Mouse (Mus musculus) mesoderm, embryonic 11.5 days (tissue): Measurements from ENCODE around the gene Camsap2.

ENCODE experiments used
- DNase-seq: peaks from one replicate; pipeline ENCODE4 v3.0.0-alpha.2; 2012; ENCODE audit warnings: low read depth, low spot score

Camsap2 gene

GRCm38 (mm10) chr1:136259543-136259892, 86.4 kb downstream of the Camsap2 start:
- DNase-seq, result no peak

- DNase-seq, result no peak
These were observed 87.4 kb downstream of the Camsap2 start for GRCm38 (mm10) chr1:136258495-136258894.

- DNase-seq, result no peak
These were observed 90.2 kb downstream of the Camsap2 start for GRCm38 (mm10) chr1:136255657-136256056.

GRCm38 (mm10) chr1:136255174-136255573, 90.7 kb downstream of the Camsap2 start:
- DNase-seq, result no peak

DNA sequence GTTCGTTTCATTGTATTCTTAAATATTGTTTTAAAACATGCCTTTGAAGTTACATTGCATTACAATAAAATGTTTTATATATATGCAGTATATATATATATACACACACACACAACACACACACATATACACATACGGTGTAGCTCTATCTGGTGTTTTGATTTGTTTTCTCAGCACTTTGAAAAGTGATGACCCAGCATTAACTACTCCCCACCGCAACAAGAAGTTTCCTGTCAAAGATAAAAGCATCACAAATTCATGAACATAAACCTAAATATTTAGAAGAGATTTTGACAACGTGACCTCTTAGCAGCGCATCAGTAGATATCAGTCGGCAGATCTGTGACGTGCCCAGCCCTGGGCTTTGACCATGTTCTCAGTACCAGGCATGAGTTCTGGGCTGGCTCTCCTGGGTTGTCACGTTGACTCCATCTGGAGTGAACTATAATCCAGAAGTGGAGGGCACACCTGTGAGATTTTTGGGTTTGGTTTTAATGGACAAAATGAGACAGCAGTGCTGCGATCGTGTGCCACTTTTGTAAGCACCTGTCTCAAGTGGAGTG, 91.3 kb downstream of the Camsap2 start:
- DNase-seq, result no peak

- no peak for DNase-seq
These were observed 92.4 kb downstream of the Camsap2 start for GRCm38 (mm10) chr1:136253472-136253871.

DNA sequence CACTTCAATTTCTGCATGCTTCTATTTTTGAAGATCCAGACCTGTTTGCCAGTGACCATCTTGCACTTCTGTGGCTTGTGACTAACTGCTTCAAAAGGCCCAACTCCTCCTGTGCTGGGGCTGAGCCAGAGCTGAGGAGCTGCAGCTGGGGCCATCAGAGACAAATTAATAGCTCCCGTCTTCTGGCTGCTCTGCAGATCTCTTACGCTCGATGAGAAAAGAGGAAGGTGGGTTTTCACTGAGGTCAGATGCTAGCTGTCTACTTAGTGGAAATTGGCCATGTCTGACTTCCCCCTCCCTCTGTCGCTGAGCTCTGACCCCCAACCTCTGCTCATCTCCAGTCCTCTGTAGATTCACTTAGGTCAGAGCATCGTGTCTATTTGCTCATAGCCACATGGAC, 96.2 kb downstream of the Camsap2 start:
- DNase-seq, result no peak

GRCm38 (mm10) chr1:136247393-136247792, 98.5 kb downstream of the Camsap2 start:
- DNase-seq, result no peak

GRCm38 (mm10) chr1:136244469-136244868, 101.4 kb downstream of the Camsap2 start:
- no peak for DNase-seq

- no peak for DNase-seq
These were observed 104.1 kb downstream of the Camsap2 start for GRCm38 (mm10) chr1:136241801-136242200.

DNA sequence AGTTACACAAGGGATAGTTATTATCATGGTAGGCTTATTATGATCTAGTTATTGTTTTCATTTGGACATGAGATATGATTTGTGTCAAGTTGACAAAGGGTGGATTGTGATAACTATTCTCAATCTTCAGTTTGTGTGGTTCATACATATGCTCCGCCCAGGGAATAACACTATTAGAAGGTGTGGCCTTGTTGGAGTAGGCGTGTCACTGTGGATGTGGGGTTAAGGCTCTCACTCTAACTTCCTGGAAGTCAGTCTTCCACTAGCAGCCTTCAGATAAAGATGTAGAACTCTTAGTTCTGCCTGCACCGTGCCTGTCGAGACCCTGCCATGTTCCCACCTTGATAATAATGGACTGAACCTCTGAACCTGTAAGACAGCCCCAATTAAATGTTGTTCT, 107.4 kb downstream of the Camsap2 start:
- DNase-seq, result no peak

DNA sequence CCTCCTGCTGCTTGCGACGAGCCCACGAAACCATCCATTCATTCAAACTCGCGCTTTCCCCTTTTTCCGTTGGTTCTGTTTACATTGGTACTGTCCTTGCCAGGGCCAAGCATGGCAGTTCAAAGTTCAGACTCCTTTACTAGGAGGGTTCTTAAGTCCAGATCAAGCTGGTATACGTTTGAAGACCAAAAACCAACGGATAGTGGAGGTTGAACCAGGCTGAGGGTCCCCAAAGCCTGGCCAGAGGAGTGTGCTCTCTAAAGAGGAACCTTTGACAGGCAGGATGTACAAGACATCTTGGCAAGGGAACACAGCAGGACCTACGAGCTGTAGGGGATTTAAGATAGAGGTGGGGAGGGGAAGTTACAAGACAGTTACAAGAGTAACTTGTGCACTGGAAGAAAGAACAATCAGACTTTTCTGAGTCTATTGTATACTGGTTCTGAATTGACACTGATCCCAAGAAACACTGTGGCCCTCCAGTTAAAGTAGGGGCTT, 111.3 kb downstream of the Camsap2 start:
- DNase-seq, result no peak

DNA sequence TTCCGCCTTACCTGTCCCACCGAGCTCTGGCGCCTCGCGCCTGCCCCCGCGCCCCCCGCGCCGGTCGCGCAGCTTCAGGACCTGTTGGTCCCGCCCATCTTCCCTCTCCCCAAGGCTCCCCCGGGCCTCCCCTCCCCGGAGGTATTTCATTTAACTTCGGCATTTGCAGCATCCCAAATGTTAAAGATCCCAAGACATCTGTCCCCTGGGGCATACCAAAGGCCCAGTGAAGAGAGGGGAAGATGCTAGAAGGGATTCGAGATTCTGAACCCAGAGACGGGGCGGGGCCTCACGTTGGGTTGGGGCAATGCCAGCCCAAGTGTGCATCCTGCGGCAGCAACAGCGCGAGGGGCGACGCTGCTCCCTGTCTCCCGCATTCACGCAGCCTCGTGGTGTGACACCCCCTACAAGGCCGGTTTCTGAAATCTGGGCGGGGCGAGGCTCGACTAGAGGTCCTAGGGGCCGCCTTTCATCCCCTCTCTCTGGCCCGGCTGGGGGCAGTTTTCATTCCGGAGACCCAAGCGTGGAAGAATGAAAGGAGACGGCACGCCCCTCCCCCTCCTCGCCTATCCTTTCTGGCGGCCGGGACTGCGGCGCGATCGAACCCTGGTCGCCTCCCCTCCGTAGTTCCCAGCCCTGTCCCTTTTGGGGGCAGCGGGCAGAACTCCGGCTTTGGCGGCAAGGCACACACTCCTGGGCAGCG, 111.9 kb downstream of the Camsap2 start, which contains the start of gene Inava:
Gene Inava, minus strand, starts transcription at position 373 of the 703 bp plus-strand sequence.
- peak; percentile 91 for DNase-seq

- peak; percentile 29 for DNase-seq
These were observed 112.7 kb downstream of the Camsap2 start for GRCm38 (mm10) chr1:136232986-136233790.

GRCm38 (mm10) chr1:136232285-136232926, 113.5 kb downstream of the Camsap2 start:
- peak; percentile 39 for DNase-seq

DNA sequence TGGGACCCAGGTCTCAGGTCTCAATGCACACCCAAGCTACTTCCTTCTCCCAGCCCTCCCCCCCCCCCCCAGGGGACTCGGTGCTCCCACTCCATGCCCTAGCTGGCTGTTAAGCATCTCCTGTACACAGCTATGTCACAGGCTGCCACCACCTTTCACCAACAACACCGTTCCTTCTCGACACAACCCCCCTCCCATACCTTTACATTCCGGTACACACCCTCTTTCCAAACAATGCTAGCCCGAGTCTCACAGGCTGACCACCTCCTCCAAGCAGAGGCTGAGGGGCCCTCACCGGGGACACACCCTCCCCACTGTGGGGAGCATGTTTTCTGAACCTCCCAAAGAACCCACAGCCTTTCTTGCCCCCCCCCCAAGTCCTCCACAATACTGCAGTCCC, 114.3 kb downstream of the Camsap2 start:
- DNase-seq, result no peak

DNA sequence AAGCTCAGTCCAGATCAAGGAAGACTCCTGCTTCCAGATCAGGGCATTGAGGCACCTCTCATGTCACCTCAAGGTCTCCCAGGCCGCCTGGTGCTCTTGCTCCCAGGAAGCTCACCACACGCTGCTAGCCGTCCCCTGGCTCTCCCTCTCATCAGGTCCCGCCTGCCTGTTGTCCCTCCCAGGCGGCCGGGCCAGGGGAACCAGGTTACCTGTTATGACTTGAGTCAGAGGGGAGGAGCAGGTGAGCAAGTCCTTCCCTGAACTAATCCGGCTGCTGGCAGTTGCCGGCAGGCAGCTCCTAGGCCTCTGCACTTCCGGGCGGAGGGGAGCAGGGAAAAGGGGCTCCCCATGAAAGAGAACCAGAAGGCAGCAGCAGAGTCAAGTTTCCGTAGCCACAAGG, 115.7 kb downstream of the Camsap2 start:
- DNase-seq, result no peak

GRCm38 (mm10) chr1:136229040-136229373, 116.9 kb downstream of the Camsap2 start:
- peak; percentile 34 for DNase-seq

DNA sequence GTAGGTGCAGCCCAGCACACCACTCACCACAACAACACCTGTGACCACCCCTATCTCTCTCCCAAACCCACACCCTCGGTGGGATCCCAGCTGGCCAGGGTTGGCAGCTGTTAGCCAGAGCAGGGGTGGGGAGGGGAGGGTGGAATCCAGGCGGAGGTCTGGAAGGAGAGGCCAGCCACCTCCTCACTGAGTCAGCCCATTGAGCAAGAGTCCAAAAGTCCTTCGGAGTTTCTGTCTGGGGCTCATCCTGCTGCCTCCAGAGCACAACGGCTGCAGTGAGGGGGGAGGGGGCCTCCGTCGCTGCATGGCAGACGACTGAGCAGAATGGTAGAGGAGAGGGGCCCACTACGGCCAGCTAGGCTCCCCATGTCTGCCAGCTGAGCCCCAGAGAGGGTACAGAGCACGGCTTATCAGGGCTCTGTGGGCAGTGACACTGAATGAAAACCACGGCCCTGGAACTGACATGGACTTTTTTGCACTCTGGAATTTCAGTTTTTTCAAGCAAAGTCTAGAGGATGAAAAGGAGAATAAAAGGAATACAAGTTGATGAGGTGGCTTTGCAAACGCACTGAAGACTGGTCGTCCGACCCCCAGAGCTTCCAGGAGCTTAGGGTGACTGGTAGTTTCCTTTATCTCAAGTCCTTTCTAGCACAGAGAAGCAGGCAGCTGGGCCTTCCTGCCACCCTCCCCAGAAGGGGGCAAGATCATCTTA, 117.4 kb downstream of the Camsap2 start:
- DNase-seq, result no peak

- DNase-seq, result no peak
These were observed 118.0 kb downstream of the Camsap2 start for GRCm38 (mm10) chr1:136227870-136228269.

DNA sequence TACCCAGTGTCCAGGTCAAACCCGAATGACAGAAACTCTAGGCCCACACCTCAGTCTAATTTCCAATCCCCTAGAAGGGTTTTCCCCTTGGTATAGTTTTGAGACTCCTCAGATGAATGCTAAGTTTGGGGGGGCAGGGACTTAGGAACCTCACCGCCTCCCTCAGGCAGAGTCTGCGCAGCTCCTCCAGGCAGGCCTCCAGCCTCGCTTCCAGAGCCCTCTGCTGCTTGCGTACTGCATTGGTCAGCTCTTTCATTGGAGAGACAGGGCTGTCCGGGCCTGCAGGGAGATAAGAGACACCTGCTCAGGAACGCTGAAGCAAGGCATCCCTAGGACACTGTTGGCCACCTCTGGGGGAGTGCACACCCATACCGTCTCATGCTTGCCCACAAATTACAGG, 119.3 kb downstream of the Camsap2 start:
- no peak for DNase-seq

DNA sequence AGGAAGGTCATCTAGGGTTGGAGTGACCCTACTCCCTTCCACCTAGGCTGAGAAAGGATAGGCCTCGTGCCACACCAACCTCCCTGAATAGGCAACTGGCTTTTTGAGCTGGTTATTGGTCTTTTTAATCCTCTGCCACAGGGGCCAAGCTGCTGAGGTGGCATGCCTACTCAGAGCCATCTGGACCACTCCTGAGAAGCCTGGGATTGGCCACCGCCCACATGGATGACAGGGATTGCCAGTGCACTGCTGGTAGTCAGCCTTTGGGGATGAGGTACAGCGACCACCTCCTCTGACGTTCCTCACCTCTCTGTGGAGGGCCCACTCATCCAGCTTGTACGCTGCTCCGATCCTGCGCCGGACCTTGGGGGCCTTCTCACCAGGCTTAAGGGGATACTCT, 120.1 kb downstream of the Camsap2 start:
- DNase-seq, result no peak
